Mouse (Mus musculus) liver, adult (tissue): Measurements from ENCODE around the gene Cdkal1.

Experiments
- GATA4 ChIP-seq: IDR thresholded peaks from 2 replicates; pipeline ENCODE4 v1.6.1; 2014; ENCODE audit warnings: mild to moderate bottlenecking, low read length; ENCODE audit not compliant: insufficient replicate concordance

Cdkal1 gene

DNA sequence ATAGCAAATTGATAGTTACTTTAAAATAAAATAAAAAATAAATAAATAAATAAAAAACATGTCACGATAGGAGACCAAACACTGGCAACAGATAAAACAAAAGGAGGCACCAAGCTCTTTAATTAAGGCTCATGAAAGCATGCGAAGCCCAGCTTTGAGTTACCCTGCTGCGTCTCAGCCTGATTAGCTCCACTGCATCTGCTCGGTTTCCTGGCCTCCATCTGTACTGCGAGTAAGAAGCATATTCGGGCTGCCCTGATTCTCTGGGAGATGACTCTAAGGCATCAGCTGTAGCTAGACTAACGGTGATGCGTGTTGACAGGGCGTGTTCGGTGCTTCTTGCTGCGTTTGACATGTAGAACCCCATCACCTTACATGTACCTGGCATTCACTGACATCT lies 581.2 kb downstream of the Cdkal1 start:
- TF ChIP-seq GATA4, result no peak

GRCm38 (mm10) chr13:29273693-29274221 lies 581.7 kb downstream of the Cdkal1 start:
- no peak for TF ChIP-seq GATA4

GRCm38 (mm10) chr13:29271451-29271850 lies 584.0 kb downstream of the Cdkal1 start:
- no peak for TF ChIP-seq GATA4

- no peak for TF ChIP-seq GATA4
Measured at GRCm38 (mm10) chr13:29264015-29264711, 591.3 kb downstream of the Cdkal1 start.

DNA sequence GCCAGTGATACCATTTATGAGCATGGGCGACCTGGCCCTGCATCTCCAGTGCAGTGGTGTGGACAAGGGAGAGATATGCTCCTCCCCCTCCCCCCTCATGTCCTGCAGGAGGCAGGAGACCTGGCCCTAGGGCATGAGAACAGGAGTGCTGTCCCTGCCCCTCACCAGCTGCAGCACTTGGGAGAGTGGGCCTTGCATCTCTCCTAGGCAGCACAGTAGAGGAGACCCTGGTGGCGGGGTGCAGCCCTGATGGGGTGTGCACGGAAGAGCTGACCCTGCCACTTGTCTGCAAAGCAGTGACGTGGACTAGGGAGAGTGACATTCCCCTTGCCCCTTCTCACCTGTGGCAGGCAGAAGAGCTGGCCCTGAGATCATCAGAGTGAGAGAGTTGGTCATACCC lies 593.3 kb downstream of the Cdkal1 start:
- no peak for TF ChIP-seq GATA4

DNA sequence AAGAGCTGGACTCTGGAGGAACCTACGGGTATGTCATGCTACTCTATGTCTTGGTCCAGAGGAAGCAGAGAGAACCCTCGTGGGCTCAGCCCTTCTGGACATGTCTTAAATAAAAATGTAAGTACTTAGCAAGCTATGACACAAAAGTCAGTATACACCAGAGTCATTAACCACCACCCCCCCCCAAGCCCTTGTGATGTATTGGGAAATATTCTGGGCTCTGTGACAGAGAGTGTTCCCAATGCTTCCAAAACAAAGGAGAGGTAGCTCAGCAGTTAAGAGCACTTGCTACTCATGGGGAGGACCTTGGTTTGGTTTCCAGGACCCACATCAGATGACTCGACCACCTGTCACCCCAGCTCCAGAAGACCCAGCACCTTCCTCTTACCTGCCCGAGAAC lies 606.9 kb downstream of the Cdkal1 start:
- no peak for TF ChIP-seq GATA4

DNA sequence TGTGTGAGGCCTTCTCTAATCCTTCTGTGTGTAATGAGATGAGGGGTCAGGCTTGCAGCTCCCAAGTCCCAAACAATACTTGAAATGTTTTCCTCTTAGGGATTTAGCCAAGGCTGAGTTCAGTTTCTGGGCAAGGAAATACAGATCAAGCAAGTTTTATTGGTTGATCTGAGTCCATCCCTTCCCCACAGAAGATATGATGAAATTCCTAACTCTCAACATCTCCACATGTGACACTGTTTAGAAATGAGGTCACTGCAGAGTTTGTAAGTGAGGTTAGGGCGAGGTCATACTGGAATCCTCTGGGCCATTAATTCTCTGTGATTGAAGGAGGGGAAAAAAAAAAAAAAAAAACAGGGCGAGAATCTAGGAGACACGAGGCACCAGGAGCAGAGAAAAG lies 607.7 kb downstream of the Cdkal1 start:
- no peak for TF ChIP-seq GATA4

DNA sequence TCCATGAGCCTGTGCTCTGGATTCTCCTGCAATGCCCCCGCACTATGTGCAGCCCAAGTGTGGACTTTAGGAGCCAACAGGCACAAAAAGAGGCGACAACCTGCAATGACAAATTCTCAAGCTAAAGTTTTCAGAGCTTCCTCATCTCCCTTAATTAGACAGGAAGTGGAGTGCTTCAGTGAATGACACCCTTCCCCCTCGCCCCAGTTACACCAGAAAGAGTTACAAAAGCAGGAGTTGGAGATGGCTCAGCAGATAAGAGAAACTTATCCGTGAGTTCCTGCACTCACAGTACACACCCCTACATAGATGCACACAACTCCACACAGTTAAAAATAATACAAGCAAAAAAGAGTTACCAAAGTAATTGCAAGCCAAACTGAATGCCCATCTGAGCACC lies 620.4 kb downstream of the Cdkal1 start:
- TF ChIP-seq GATA4, result no peak

DNA sequence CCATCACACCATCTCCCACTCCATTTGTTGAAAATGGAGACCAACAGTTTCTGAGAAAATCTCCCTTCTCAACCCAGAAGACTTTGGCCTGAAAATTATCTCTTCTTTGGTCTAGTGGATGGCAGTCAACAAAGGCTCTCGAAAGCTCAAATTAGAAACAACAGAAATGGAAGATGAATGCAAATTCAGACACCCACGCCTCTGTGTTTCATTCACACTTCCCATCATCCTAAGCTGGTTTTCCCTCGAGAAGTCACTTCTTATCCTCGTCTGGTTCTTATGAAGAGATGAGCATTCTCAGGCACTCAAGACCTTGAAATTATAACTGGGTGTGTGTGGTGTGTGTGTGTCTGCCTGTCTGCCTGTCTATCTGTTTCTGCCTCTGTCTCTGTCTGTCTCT lies 621.0 kb downstream of the Cdkal1 start:
- no peak for TF ChIP-seq GATA4

GRCm38 (mm10) chr13:29233970-29234369 lies 621.5 kb downstream of the Cdkal1 start:
- TF ChIP-seq GATA4, result no peak

GRCm38 (mm10) chr13:29232681-29233080 lies 622.8 kb downstream of the Cdkal1 start:
- TF ChIP-seq GATA4, result no peak

DNA sequence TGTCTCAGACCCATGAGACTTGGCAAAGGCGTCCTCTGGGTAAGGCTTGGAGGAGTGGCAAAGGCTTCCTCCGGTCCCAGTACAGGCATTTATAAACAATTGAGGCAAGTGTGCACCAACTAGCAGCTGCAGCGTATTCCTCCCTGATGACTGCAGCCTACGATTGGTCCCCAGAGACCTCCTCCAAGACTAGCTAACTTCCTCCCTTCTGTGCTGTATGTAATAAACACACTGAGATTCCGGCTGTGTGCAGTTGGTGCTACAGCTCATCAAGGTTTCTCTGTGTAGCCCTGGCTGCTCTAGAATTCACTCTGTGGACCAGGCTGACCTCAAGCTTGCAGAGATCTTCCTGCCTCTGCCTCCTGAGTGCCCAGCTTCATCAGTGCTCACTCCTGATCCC lies 630.7 kb downstream of the Cdkal1 start:
- no peak for TF ChIP-seq GATA4

DNA sequence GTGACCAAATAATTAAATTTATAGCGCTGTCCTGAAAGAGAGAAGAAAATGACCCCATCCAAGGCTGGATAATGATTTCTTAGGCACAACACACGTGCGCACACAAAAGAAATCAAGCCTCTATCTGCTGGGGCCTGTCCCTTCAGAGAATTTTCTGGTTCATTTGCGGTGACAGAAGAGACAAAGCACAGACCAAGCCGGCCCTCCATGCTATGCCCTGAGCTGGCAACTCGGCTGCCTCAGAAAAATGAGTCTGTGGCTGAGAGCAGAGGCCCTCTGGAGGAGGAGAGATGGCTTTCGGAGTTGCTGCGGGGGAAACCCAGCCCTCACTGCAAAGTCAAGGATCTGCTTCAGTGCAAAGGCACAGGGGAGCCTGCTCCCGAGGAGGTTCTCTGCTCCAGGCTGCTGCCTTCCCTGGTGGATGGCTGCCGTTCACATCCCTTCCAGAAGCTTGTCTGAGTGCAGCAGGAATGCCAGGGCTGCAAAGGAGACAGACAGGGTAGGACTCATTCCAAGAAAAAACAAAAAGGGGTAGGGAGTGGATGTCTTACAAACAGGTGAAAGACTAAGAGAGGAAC lies 633.1 kb downstream of the Cdkal1 start:
- no peak for TF ChIP-seq GATA4

- TF ChIP-seq GATA4, result no peak
Measured at GRCm38 (mm10) chr13:29221646-29222045, 633.8 kb downstream of the Cdkal1 start.

DNA sequence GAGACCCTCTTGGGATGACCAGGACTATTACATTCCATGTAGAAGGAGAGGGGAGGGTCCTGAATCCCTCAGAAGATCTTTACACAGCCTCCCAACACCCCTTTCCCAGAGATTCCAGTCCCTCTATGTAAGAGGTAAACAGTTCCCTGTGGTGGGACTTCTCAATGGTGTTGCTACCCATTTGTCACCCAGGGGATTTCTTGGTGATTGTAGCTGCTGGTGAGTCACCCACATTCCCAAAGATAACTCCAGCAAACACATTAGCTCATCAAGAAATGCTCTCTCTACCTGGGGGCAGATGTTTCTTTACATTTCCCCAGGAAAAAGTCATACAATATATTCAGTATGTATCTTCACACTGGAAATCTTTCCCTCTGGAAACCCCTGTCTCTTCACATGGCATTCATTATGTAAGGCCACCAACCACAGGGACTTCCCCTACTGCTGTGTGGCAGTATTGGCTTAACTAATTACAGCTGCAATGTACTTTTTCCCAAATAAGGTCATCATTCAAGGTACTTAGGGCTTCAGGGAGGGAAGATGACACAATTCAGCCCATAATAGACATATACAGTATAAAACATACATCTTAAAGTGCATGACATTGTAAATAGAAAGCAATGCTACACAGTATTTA lies 636.8 kb downstream of the Cdkal1 start:
- TF ChIP-seq GATA4, result no peak
